Mouse (Mus musculus): ENCODE data around the gene Tada3.

- TF ChIP-seq CTCF (IDR thresholded peaks at IDR 0.05; ENCODE audit: insufficient read depth, low read depth, low read length) (no peak), POLR2A (IDR thresholded peaks at IDR 0.05; ENCODE audit: insufficient read depth, low read depth, low read length) (no peak)
Observed at GRCm38 (mm10) chr6:113342297-113342696, 35.4 kb downstream of the Tada3 start.

Data from olfactory bulb, adult 2 months (tissue).